Mouse (Mus musculus) mouse embryonic stem cell (cell line): ENCODE measurements around the gene Adra2a.

Experiments
- in situ Hi-C, 2 experiments: fragments of 300-500 bp; cut with MboI; formaldehyde crosslinking; loops; 1 replicate in 1 of 2; 3 replicates in 1 of 2; pipeline ENCODE4 v1.14.3; 2019 to 2020; ENCODE audit warnings: low sequenced_read_pairs in 2 of 2, low pct_unique_long_range_greater_than_20kb in 1 of 2, mixed read lengths in 1 of 2; ENCODE audit not compliant: unreplicated experiment in 1 of 2

The Adra2a gene

GRCm38 (mm10) chr19:54043851-54044250 lies at the start of gene Adra2a:
Gene Adra2a, plus strand, starts transcription at chr19:54044151.
- in situ Hi-C loops, result loop anchor here (10.0 to 25.0 kb wide), 4 partner anchors 211 to 1168 kb away; no protein-coding TSS in a partner anchor

- in situ Hi-C loops, result no loop called here
Observed at GRCm38 (mm10) chr19:53994276-53994675, 49.7 kb upstream of the Adra2a start.

GRCm38 (mm10) chr19:54010973-54011372 lies 33.0 kb upstream of the Adra2a start:
- in situ Hi-C loops, result no loop called here

GRCm38 (mm10) chr19:54014999-54015398 lies 29.0 kb upstream of the Adra2a start:
- in situ Hi-C loops, result no loop called here

- in situ Hi-C loops, result no loop called here
Observed at GRCm38 (mm10) chr19:54015503-54015902, 28.4 kb upstream of the Adra2a start.

GRCm38 (mm10) chr19:54035100-54035499 lies 8.9 kb upstream of the Adra2a start:
- in situ Hi-C loops, result loop anchor here (25.0 kb wide), 2 partner anchors 1027 to 1177 kb away; no protein-coding TSS in a partner anchor

- in situ Hi-C loops, result loop anchor here (25.0 kb wide), 2 partner anchors 1023 to 1173 kb away; no protein-coding TSS in a partner anchor
Observed at GRCm38 (mm10) chr19:54039441-54039840, 4.5 kb upstream of the Adra2a start.

- in situ Hi-C loops, result loop anchor here (10.0 to 25.0 kb wide), 4 partner anchors 214 to 1172 kb away; no protein-coding TSS in a partner anchor
Observed at GRCm38 (mm10) chr19:54040356-54041028, 3.5 kb upstream of the Adra2a start.

GRCm38 (mm10) chr19:54041029-54041367 lies 3.0 kb upstream of the Adra2a start:
- in situ Hi-C loops, result loop anchor here (10.0 to 25.0 kb wide), 4 partner anchors 214 to 1171 kb away; no protein-coding TSS in a partner anchor

GRCm38 (mm10) chr19:54044507-54045371 lies 788 bp downstream of the Adra2a start:
- in situ Hi-C loops, result loop anchor here (10.0 to 25.0 kb wide), 4 partner anchors 210 to 1168 kb away; no protein-coding TSS in a partner anchor

GRCm38 (mm10) chr19:54045412-54045811 lies 1.5 kb downstream of the Adra2a start:
- in situ Hi-C loops, result loop anchor here (10.0 to 25.0 kb wide), 4 partner anchors 209 to 1167 kb away; no protein-coding TSS in a partner anchor

- in situ Hi-C loops, result loop anchor here (10.0 to 25.0 kb wide), 4 partner anchors 209 to 1166 kb away; no protein-coding TSS in a partner anchor
Observed at GRCm38 (mm10) chr19:54045931-54046683, 2.2 kb downstream of the Adra2a start.

GRCm38 (mm10) chr19:54046684-54047070 lies 2.7 kb downstream of the Adra2a start:
- in situ Hi-C loops, result loop anchor here (10.0 to 25.0 kb wide), 4 partner anchors 208 to 1166 kb away; no protein-coding TSS in a partner anchor

GRCm38 (mm10) chr19:54047386-54048050 lies 3.6 kb downstream of the Adra2a start:
- in situ Hi-C loops, result loop anchor here (10.0 to 25.0 kb wide), 4 partner anchors 207 to 1165 kb away; no protein-coding TSS in a partner anchor

GRCm38 (mm10) chr19:54048161-54048885 lies 4.4 kb downstream of the Adra2a start:
- in situ Hi-C loops, result loop anchor here (10.0 to 25.0 kb wide), 4 partner anchors 206 to 1164 kb away; no protein-coding TSS in a partner anchor

GRCm38 (mm10) chr19:54051651-54052050 lies 7.7 kb downstream of the Adra2a start:
- in situ Hi-C loops, result no loop called here

GRCm38 (mm10) chr19:54055845-54056244 lies 11.9 kb downstream of the Adra2a start:
- in situ Hi-C loops, result no loop called here
